13 mouse cellular contexts compared by ENCODE assay signal in the genomic region with DNA sequence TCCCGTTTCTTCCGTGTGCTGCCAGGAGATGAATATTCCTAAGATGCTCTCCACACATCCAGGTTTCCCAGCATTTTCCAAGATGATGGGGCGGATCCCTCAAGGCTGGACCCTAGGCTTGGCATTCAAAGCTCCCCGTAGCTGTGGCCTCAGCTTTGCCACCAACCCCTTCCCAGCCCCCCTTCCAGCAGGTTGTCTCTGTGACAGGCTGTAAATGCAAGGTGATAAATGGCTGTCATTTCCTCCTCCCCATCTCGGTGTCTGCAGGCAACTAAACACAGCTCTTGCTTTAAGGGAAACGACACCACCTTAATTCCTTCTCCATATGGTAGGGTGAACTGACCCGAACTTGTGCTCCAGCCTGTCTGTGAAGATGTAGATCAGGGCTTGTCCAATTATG. TPM values are rescaled to one million over a fixed set of nuclear protein-coding genes. Genes with fewer than 3 reads are reported as not detected.
A peak's percentile ranks its signal among the peaks of the same experiment; 100 is the strongest.
DNase-seq lines count a peak whose midpoint lies in the region; ATAC-seq and TF ChIP-seq lines count a peak whose summit lies in the region.
"Had no signal": no experiment of that assay in that cellular context is flagged by ENCODE, and none has a peak within 500 bp of the region (broad histone marks: within the 10 kb centered on the region; RNA-seq: fewer than 3 reads in every experiment).

No protein-coding gene starts in this region.

- no peak overlapping the region for H3K27ac ChIP-seq in intestine, embryonic 14.5 days (ENCODE audit: low read depth)
- no peak overlapping the region for H3K27ac ChIP-seq in intestine, postnatal 0 days (ENCODE audit: low read depth, low read length)
- H3K27ac ChIP-seq in forebrain, embryonic 14.5 days (ENCODE audit: low read depth, low read length) = peak overlapping the region; percentile 75
- no peak overlapping the region for H3K27ac ChIP-seq in limb, embryonic 11.5 days (replicated peaks; ENCODE audit: low read depth, low read length)
- H3K27ac ChIP-seq in neural tube, embryonic 11.5 days (ENCODE audit: low read depth, low read length) = peak overlapping the region; percentile 81
- H3K27ac ChIP-seq: stomach, embryonic 15.5 days had no signal

- 0 out of 2 replicates have a peak, but pooled peaks cover 4% of the 10 kb centered on the region for H3K27me3 ChIP-seq in intestine, embryonic 14.5 days (replicated peaks; ENCODE audit: control insufficient read depth, insufficient read depth, low read length)
- 0 out of 2 replicates have a peak, but pooled peaks cover 9% of the 10 kb centered on the region for H3K27me3 ChIP-seq in intestine, postnatal 0 days (replicated peaks; ENCODE audit: control insufficient read depth, insufficient read depth, low read length)
- peaks cover 9% of the 10 kb centered on the region; the same call in 1 of the 2 replicates for H3K27me3 ChIP-seq in forebrain, embryonic 14.5 days (replicated peaks; ENCODE audit: control insufficient read depth, insufficient read depth, low read length)
- H3K27me3 ChIP-seq in limb, embryonic 11.5 days (ENCODE audit: control insufficient read depth, insufficient read depth, low read length) = 0 out of 2 replicates have a peak, but pooled peaks cover 2% of the 10 kb centered on the region
- H3K27me3 ChIP-seq in neural tube, embryonic 11.5 days (ENCODE audit: control insufficient read depth, insufficient read depth, low read length) = no peaks in the 10 kb centered on the region

- H3K9ac ChIP-seq in intestine, embryonic 14.5 days (ENCODE audit: low read length) = no peak overlapping the region
- no peak overlapping the region for H3K9ac ChIP-seq in intestine, postnatal 0 days (ENCODE audit: low read depth, low read length)
- H3K9ac ChIP-seq in forebrain, embryonic 14.5 days (ENCODE audit: low read length) = peak overlapping the region; percentile 45
- H3K9ac ChIP-seq in limb, embryonic 11.5 days (ENCODE audit: low read length) = no peak overlapping the region
- peak overlapping the region; percentile 42 for H3K9ac ChIP-seq in neural tube, embryonic 11.5 days (ENCODE audit: low read length)
- H3K9ac ChIP-seq: liver, postnatal 0 days; stomach, embryonic 15.5 days had no signal

- H3K9me3 ChIP-seq in intestine, embryonic 14.5 days (ENCODE audit: control insufficient read depth, low read length) = no peaks in the 10 kb centered on the region
- H3K9me3 ChIP-seq in intestine, postnatal 0 days (ENCODE audit: control insufficient read depth) = no peaks in the 10 kb centered on the region
- H3K9me3 ChIP-seq in forebrain, embryonic 14.5 days (replicated peaks; ENCODE audit: control insufficient read depth, low read length) = no peaks in the 10 kb centered on the region
- H3K9me3 ChIP-seq in limb, embryonic 11.5 days (ENCODE audit: control insufficient read depth, low read length) = no peaks in the 10 kb centered on the region
- H3K9me3 ChIP-seq in neural tube, embryonic 11.5 days (ENCODE audit: control insufficient read depth, low read length) = no peaks in the 10 kb centered on the region
- H3K9me3 ChIP-seq: stomach, embryonic 15.5 days had no signal

- WGBS in intestine, embryonic 14.5 days = 3% methylated on average over 7 of the region's 7 CpGs
- WGBS in intestine, postnatal 0 days = 6% methylated on average over 7 of the region's 7 CpGs
- WGBS in forebrain, embryonic 14.5 days = 11% methylated on average over 7 of the region's 7 CpGs
- 0% methylated on average over 7 of the region's 7 CpGs for WGBS in limb, embryonic 11.5 days
- 0% methylated on average over 7 of the region's 7 CpGs for WGBS in neural tube, embryonic 11.5 days

- ATAC-seq in intestine, embryonic 14.5 days (replicated peaks; ENCODE audit: low FRiP score, low TSS enrichment, low read depth) = no peak
- no peak for ATAC-seq in intestine, postnatal 0 days
- no peak for ATAC-seq in forebrain, embryonic 14.5 days
- no peak for ATAC-seq in limb, embryonic 11.5 days (ENCODE audit: insufficient number of reproducible peaks, low FRiP score, low TSS enrichment, low read depth)
- ATAC-seq in neural tube, embryonic 11.5 days (ENCODE audit: insufficient read depth, low FRiP score, low TSS enrichment) = peak; percentile 45; the same call in 1 of the 2 replicates
- ATAC-seq: liver, postnatal 0 days had no signal

- TF ChIP-seq CTCF in intestine, postnatal 0 days (IDR thresholded peaks at IDR 0.05; ENCODE audit: low read depth) = no peak

- H3K4me1 ChIP-seq in intestine, embryonic 14.5 days (replicated peaks; ENCODE audit: control insufficient read depth, insufficient read depth, low read length) = peaks cover 13% of the 10 kb centered on the region
- no peaks in the 10 kb centered on the region for H3K4me1 ChIP-seq in intestine, postnatal 0 days (replicated peaks; ENCODE audit: control insufficient read depth, insufficient read depth, low read length)
- peaks cover 18% of the 10 kb centered on the region for H3K4me1 ChIP-seq in forebrain, embryonic 14.5 days (ENCODE audit: control insufficient read depth, insufficient read depth, low read length)
- peaks cover 18% of the 10 kb centered on the region for H3K4me1 ChIP-seq in limb, embryonic 11.5 days (ENCODE audit: control insufficient read depth, insufficient read depth, low read length)
- peaks cover 17% of the 10 kb centered on the region for H3K4me1 ChIP-seq in neural tube, embryonic 11.5 days (ENCODE audit: control insufficient read depth, insufficient read depth, low read length)

- no peak for DNase-seq in intestine, embryonic 14.5 days (ENCODE audit: low spot score)
- DNase-seq in forebrain, embryonic 14.5 days (ENCODE audit: low spot score) = peak; percentile 27
- DNase-seq in limb, embryonic 11.5 days (ENCODE audit: low spot score) = peak; percentile 42
- peak; percentile 60 for DNase-seq in neural tube, embryonic 11.5 days (ENCODE audit: low spot score)
- no peak for DNase-seq in cerebellum, postnatal 4 days (ENCODE audit: low spot score in 2 of 2)
- no peak for DNase-seq in right cerebral cortex, adult 2 months (ENCODE audit: low spot score in 2 of 2)
- DNase-seq in ovary, postnatal 36 days (ENCODE audit: low spot score) = no peak
- DNase-seq: adrenal gland, adult 2 months; B cell, adult 2 months; kidney, adult 18-20 months; liver, postnatal 0 days had no signal

- no peak overlapping the region for H3K4me3 ChIP-seq in intestine, embryonic 14.5 days (ENCODE audit: low read depth, low read length)
- no peak overlapping the region for H3K4me3 ChIP-seq in intestine, postnatal 0 days (ENCODE audit: low read depth, low read length)
- no peak overlapping the region for H3K4me3 ChIP-seq in forebrain, embryonic 14.5 days (ENCODE audit: low read depth, low read length)
- H3K4me3 ChIP-seq in limb, embryonic 11.5 days (ENCODE audit: low read depth, low read length) = no peak overlapping the region; the same call in 1 of the 2 replicates
- H3K4me3 ChIP-seq in neural tube, embryonic 11.5 days (ENCODE audit: low read depth, low read length) = no peak overlapping the region
- H3K4me3 ChIP-seq: stomach, embryonic 15.5 days had no signal

- H3K4me2 ChIP-seq in intestine, embryonic 14.5 days (ENCODE audit: low read length) = 0 out of 2 replicates have a peak overlapping the region, but pooled peaks have one; percentile 15
- no peak overlapping the region for H3K4me2 ChIP-seq in intestine, postnatal 0 days (replicated peaks; ENCODE audit: low read depth)
- H3K4me2 ChIP-seq in forebrain, embryonic 14.5 days (ENCODE audit: low read length) = peak overlapping the region; percentile 36
- H3K4me2 ChIP-seq in limb, embryonic 11.5 days (ENCODE audit: low read depth, severe bottlenecking) = peak overlapping the region; percentile 38
- peak overlapping the region; percentile 33 for H3K4me2 ChIP-seq in neural tube, embryonic 11.5 days (ENCODE audit: low read depth)
- H3K4me2 ChIP-seq: stomach, embryonic 15.5 days had no signal

- no peaks in the 10 kb centered on the region for H3K36me3 ChIP-seq in intestine, embryonic 14.5 days (ENCODE audit: control insufficient read depth, insufficient read depth, low read length)
- H3K36me3 ChIP-seq in intestine, postnatal 0 days (ENCODE audit: control insufficient read depth, insufficient read depth) = no peaks in the 10 kb centered on the region
- H3K36me3 ChIP-seq in forebrain, embryonic 14.5 days (ENCODE audit: control insufficient read depth, insufficient read depth, low read length) = no peaks in the 10 kb centered on the region
- H3K36me3 ChIP-seq in limb, embryonic 11.5 days (ENCODE audit: control insufficient read depth, insufficient read depth, low read length) = no peaks in the 10 kb centered on the region
- H3K36me3 ChIP-seq in neural tube, embryonic 11.5 days (ENCODE audit: control insufficient read depth, insufficient read depth, low read length) = no peaks in the 10 kb centered on the region
- H3K36me3 ChIP-seq: stomach, embryonic 15.5 days had no signal

RNA-seq across cellular contexts. Expression of a gene that starts 52.6 kb away (rescaled TPM):
- polyA plus RNA-seq in intestine, embryonic 14.5 days (2014; fragmentation: Nextera tagmentation; extraction: Ambion mirVana) = 24.4 and 25.5 TPM in 2 replicates
- polyA plus RNA-seq in intestine, postnatal 0 days (2015; fragmentation: Nextera tagmentation; extraction: Ambion mirVana) = 5.1 and 5.4 TPM in 2 replicates
- polyA plus RNA-seq in forebrain, embryonic 14.5 days (2014; fragmentation: Nextera tagmentation; extraction: Ambion mirVana) = 17.5 and 17.6 TPM in 2 replicates
- polyA plus RNA-seq in limb, embryonic 11.5 days (2014; fragmentation: Nextera tagmentation; extraction: Ambion mirVana) = 32.4 and 33.5 TPM in 2 replicates
- 25.6 and 28.7 TPM in 2 replicates for polyA plus RNA-seq in neural tube, embryonic 11.5 days (2014; fragmentation: Nextera tagmentation; extraction: Ambion mirVana)

RNA-seq across cellular contexts. Expression of a gene that starts 52.7 kb away (rescaled TPM):
- polyA plus RNA-seq in intestine, embryonic 14.5 days (2014; fragmentation: Nextera tagmentation; extraction: Ambion mirVana) = 44.6 and 48.2 TPM in 2 replicates
- 17.1 and 19.8 TPM in 2 replicates for polyA plus RNA-seq in intestine, postnatal 0 days (2015; fragmentation: Nextera tagmentation; extraction: Ambion mirVana)
- polyA plus RNA-seq in forebrain, embryonic 14.5 days (2014; fragmentation: Nextera tagmentation; extraction: Ambion mirVana) = 31.1 and 37.7 TPM in 2 replicates
- polyA plus RNA-seq in limb, embryonic 11.5 days (2014; fragmentation: Nextera tagmentation; extraction: Ambion mirVana) = 64.5 and 64.7 TPM in 2 replicates
- polyA plus RNA-seq in neural tube, embryonic 11.5 days (2014; fragmentation: Nextera tagmentation; extraction: Ambion mirVana) = 56.9 and 58.8 TPM in 2 replicates

Comparison
In these comparisons a context has a peak if more than half of its experiments do, and no peak if none do; other contexts are left out.
1. DNase-seq: peak in forebrain, embryonic 14.5 days (single experiment), limb, embryonic 11.5 days (single experiment) and neural tube, embryonic 11.5 days (single experiment); none in intestine, embryonic 14.5 days (single experiment), cerebellum, postnatal 4 days (0 of 2), right cerebral cortex, adult 2 months (0 of 2) and ovary, postnatal 36 days (single experiment).
2. H3K27ac ChIP-seq: peak in forebrain, embryonic 14.5 days (single experiment) and neural tube, embryonic 11.5 days (single experiment); none in intestine, embryonic 14.5 days (single experiment), intestine, postnatal 0 days (single experiment) and limb, embryonic 11.5 days (single experiment).
3. H3K9ac ChIP-seq: peak in forebrain, embryonic 14.5 days (single experiment) and neural tube, embryonic 11.5 days (single experiment); none in intestine, embryonic 14.5 days (single experiment), intestine, postnatal 0 days (single experiment) and limb, embryonic 11.5 days (single experiment).